Comparison of ENCODE assay signal across 8 mouse cellular contexts in the genomic region with DNA sequence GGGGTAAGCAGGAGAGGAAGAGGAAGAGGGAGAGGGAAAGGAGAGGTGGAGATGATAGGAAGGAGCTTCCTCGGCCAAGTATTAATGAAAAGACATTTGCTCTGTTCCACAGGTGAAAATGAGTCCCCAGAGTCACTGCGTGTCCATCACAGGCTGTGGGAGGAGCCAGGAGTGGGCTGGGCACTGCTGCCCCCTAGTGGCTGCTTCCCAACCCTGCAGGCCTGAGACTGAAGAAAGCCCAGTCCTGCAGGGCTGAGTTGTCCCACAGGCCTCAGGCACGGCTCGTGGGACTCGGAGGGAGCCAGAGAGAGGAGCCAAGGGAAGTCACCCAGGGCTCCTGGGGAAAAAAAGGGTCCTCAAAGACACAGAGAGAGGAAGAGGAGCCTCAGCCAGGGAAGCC. TPM values are rescaled to one million over a fixed set of nuclear protein-coding genes. Genes with fewer than 3 reads are reported as not detected.
A peak's percentile ranks its signal among the peaks of the same experiment; 100 is the strongest.
DNase-seq lines count a peak whose midpoint lies in the region; ATAC-seq and TF ChIP-seq lines count a peak whose summit lies in the region.

No protein-coding gene starts in this region.

- TF ChIP-seq POLR2A in ES-Bruce4 (IDR thresholded peaks at IDR 0.05; ENCODE audit: insufficient read depth, low read length) = no peak
- no peak for TF ChIP-seq POLR2A in cerebellum, adult 2 months (IDR thresholded peaks at IDR 0.05; ENCODE audit: borderline replicate concordance, insufficient read depth, low read length)

- H3K4me2 ChIP-seq in hindbrain, embryonic 12.5 days (replicated peaks) = no peak overlapping the region

- no peak for TF ChIP-seq EP300 in ES-Bruce4 (IDR thresholded peaks at IDR 0.05; ENCODE audit: insufficient read depth, low read depth, low read length)

- H3K4me1 ChIP-seq in hindbrain, embryonic 10.5 days (replicated peaks) = peaks cover 15% of the 10 kb centered on the region
- no peaks in the 10 kb centered on the region for H3K4me1 ChIP-seq in hindbrain, embryonic 12.5 days
- H3K4me1 ChIP-seq in ES-Bruce4 (ENCODE audit: control insufficient read depth, insufficient read depth, low read length) = no peaks in the 10 kb centered on the region
- no peaks in the 10 kb centered on the region for H3K4me1 ChIP-seq in cerebellum, adult 2 months (ENCODE audit: control insufficient read depth, insufficient read depth, low read length)

- no peak for ATAC-seq in hindbrain, embryonic 12.5 days (ENCODE audit: low FRiP score)
- peak; percentile 89 for ATAC-seq in megakaryocyte, adult 5-6 weeks (ENCODE audit: poor library complexity, severe bottlenecking)

- H3K27ac ChIP-seq in hindbrain, embryonic 10.5 days = peak overlapping the region; percentile 56
- H3K27ac ChIP-seq in hindbrain, embryonic 12.5 days = no peak overlapping the region
- H3K27ac ChIP-seq in ES-Bruce4 (ENCODE audit: insufficient read depth, low read length) = no peak overlapping the region
- no peak overlapping the region for H3K27ac ChIP-seq in cerebellum, adult 2 months (ENCODE audit: insufficient read depth, low read length)

- peak; percentile 98 for TF ChIP-seq CTCF in ES-Bruce4 (IDR thresholded peaks at IDR 0.05; ENCODE audit: low read depth, low read length)
- peak; percentile 84 for TF ChIP-seq CTCF in cerebellum, adult 2 months (IDR thresholded peaks at IDR 0.05; ENCODE audit: borderline replicate concordance, insufficient read depth, low read depth, low read length)

- peak; percentile 76 for DNase-seq in hindbrain, embryonic 10.5 days (ENCODE audit: low spot score)
- peak; percentile 38 to 59 for DNase-seq in cerebellum, adult 2 months
- peak; percentile 48 to 58 for DNase-seq in gastrocnemius, postnatal 4 days (ENCODE audit: low spot score in 2 of 2)
- DNase-seq in layer of hippocampus, postnatal 10 days (ENCODE audit: low spot score in 2 of 2) = peak; percentile 81 to 87
- peak; percentile 65 to 86 for DNase-seq in spleen, postnatal 4 days (ENCODE audit: low spot score in 2 of 2)

- peaks cover 3% of the 10 kb centered on the region; the same call in 1 of the 2 replicates for H3K9me3 ChIP-seq in hindbrain, embryonic 10.5 days
- no peaks in the 10 kb centered on the region for H3K9me3 ChIP-seq in hindbrain, embryonic 12.5 days (replicated peaks)
- H3K9me3 ChIP-seq in ES-Bruce4 (replicated peaks; ENCODE audit: control insufficient read depth, insufficient read depth, low read length, poor library complexity, severe bottlenecking) = no peaks in the 10 kb centered on the region

- no peak overlapping the region for H3K4me3 ChIP-seq in hindbrain, embryonic 10.5 days
- no peak overlapping the region for H3K4me3 ChIP-seq in hindbrain, embryonic 12.5 days
- H3K4me3 ChIP-seq in ES-Bruce4 (ENCODE audit: low read depth, low read length) = no peak overlapping the region
- no peak overlapping the region for H3K4me3 ChIP-seq in cerebellum, adult 2 months (replicated peaks; ENCODE audit: insufficient read depth, low read depth, low read length)

- H3K27me3 ChIP-seq in hindbrain, embryonic 10.5 days (ENCODE audit: insufficient read depth, poor library complexity, severe bottlenecking) = no peaks in the 10 kb centered on the region
- H3K27me3 ChIP-seq in hindbrain, embryonic 12.5 days = no peaks in the 10 kb centered on the region
- H3K27me3 ChIP-seq in ES-Bruce4 (ENCODE audit: control insufficient read depth, insufficient read depth, low read length, poor library complexity, severe bottlenecking) = no peaks in the 10 kb centered on the region
- H3K27me3 ChIP-seq in cerebellum, adult 2 months (ENCODE audit: control insufficient read depth, insufficient read depth, low read length) = no peaks in the 10 kb centered on the region

- WGBS in hindbrain, embryonic 10.5 days = 31% methylated on average over 5 of the region's 5 CpGs
- 29% methylated on average over 5 of the region's 5 CpGs for WGBS in hindbrain, embryonic 12.5 days
- WGBS in cerebellum, adult 2 months = 17% methylated on average over 5 of the region's 5 CpGs

- no peak overlapping the region for H3K9ac ChIP-seq in hindbrain, embryonic 12.5 days
- no peak overlapping the region for H3K9ac ChIP-seq in ES-Bruce4 (ENCODE audit: low read depth, poor library complexity, severe bottlenecking)

- 0 out of 2 replicates have a peak, but pooled peaks cover 11% of the 10 kb centered on the region for H3K36me3 ChIP-seq in hindbrain, embryonic 10.5 days
- no peaks in the 10 kb centered on the region for H3K36me3 ChIP-seq in hindbrain, embryonic 12.5 days
- H3K36me3 ChIP-seq in ES-Bruce4 (ENCODE audit: control insufficient read depth, insufficient read depth, low read length, poor library complexity, severe bottlenecking) = no peaks in the 10 kb centered on the region

RNA-seq across cellular contexts. Expression of gene 2900026A02Rik, which starts 47.7 kb away (rescaled TPM):
- 2.1 and 4.1 TPM in 2 replicates for polyA plus RNA-seq in hindbrain, embryonic 10.5 days (2016; fragmentation: Nextera tagmentation; extraction: Ambion mirVana)
- 3.6 and 4.5 TPM in 2 replicates for polyA plus RNA-seq in hindbrain, embryonic 12.5 days (2016; fragmentation: Nextera tagmentation; extraction: Ambion mirVana)
- polyA plus RNA-seq in ES-Bruce4 (2011; ENCODE audit: insufficient read depth, insufficient read length, low read depth, missing spikeins) = 14.2 and 15.2 TPM in 2 replicates
- 4.9 and 5.2 TPM in 2 replicates for polyA plus RNA-seq in cerebellum, adult 2 months (2012; rRNA removed)
- total RNA-seq in gastrocnemius, postnatal 4 days (2021) = 10 to 100 TPM; 50.3 to 50.7 TPM
- 10 to 100 TPM; 55.4 to 56.9 TPM for total RNA-seq in layer of hippocampus, postnatal 10 days (2021)
- total RNA-seq in megakaryocyte, adult 5-6 weeks (2015) = 0.11 and 0.30 TPM in 2 replicates
- total RNA-seq in megakaryocyte, adult 5-6 weeks (2017) = 0.29 and 0.45 TPM in 2 replicates

RNA-seq across cellular contexts. Expression of gene Tmem211, which starts 53.4 kb away (rescaled TPM):
- 0.11 TPM in 1 of 2 replicates, not detected in the other for polyA plus RNA-seq in hindbrain, embryonic 10.5 days (2016; fragmentation: Nextera tagmentation; extraction: Ambion mirVana)
- 0.15 TPM in 1 of 2 replicates, not detected in the other for polyA plus RNA-seq in hindbrain, embryonic 12.5 days (2016; fragmentation: Nextera tagmentation; extraction: Ambion mirVana)
- 0.76 and 0.97 TPM in 2 replicates for polyA plus RNA-seq in ES-Bruce4 (2011; ENCODE audit: insufficient read depth, insufficient read length, low read depth, missing spikeins)
- polyA plus RNA-seq in cerebellum, adult 2 months (2012; rRNA removed) = 0.10 and 0.18 TPM in 2 replicates
- total RNA-seq in gastrocnemius, postnatal 4 days (2021) = not detected
- total RNA-seq in layer of hippocampus, postnatal 10 days (2021) = under 1 TPM in 1 of 2 experiments, not detected in 1; 0.18 TPM
- not detected in 2 replicates for total RNA-seq in megakaryocyte, adult 5-6 weeks (2015)
- total RNA-seq in megakaryocyte, adult 5-6 weeks (2017) = not detected in 2 replicates
